Mouse (Mus musculus): ENCODE results near the gene Rmnd5b. TPM values are rescaled to one million over a fixed set of nuclear protein-coding genes. Genes with fewer than 3 reads are reported as not detected.

Gene Rmnd5b
- 77.0 and 86.4 TPM in 2 replicates for polyA plus RNA-seq (2014; fragmentation: Nextera tagmentation; extraction: Ambion mirVana)

DNA sequence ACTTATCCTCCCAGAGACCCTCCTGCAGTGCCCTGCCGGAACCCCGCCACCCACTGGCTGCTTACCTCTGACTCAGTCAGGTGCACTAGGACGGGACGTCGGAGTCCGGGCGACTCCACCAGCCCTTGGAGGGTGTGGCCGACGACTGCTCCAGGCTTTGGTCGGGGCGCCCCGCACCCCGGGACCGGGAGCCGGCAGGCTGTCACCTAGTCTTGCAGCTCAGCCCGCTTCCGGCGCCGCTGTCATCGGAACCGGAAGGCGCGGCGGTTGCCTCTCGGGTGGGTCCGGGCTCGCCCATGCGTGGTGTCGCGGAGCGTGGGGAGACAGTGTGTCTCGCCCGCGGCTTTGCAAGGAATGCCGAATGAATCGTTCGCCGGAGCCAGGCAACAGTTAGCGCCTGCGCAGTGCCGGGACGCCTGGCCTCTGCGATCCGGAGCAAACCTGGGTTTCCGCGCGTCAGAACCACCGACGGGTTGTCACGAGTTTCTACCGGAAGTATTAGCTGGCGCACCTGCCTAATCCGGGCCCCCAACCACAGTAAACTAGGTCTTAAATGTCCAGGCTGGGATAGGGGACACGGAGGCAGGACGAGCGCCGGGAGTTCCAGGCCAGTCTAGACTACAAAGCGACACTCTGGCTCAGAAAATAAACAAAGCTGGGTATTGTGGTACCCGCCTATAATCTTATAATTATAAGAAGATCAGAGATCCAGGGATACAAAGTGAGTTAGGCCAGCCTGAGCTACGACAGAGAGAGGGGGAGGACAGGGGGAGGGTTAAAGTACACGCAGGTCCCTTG lies at the start of gene Rmnd5b:
Rmnd5b (minus strand) TSS at position 372 of the 798 bp plus-strand sequence.
- H3K36me3 ChIP-seq (ENCODE audit: control insufficient read depth, insufficient read depth, low read length) = peaks cover 8% of the 10 kb centered on the region; the same call in 1 of the 2 replicates
- H3K4me3 ChIP-seq (ENCODE audit: low read depth, low read length) = peak within 1 kb of the TSS; percentile 70
- no peaks in the 10 kb centered on the region for H3K27me3 ChIP-seq (replicated peaks; ENCODE audit: control insufficient read depth, insufficient read depth, low read length)
- DNase-seq (ENCODE audit: low spot score) (peak; percentile 94), ATAC-seq (peak; percentile 93)
- H3K9me3 ChIP-seq (replicated peaks; ENCODE audit: control insufficient read depth, low read length) = no peaks in the 10 kb centered on the region
- H3K27ac ChIP-seq (ENCODE audit: low read depth, low read length) = peak within 1 kb of the TSS; percentile 79
- peak within 1 kb of the TSS; percentile 79 for H3K4me2 ChIP-seq (ENCODE audit: low read length)
- peak within 1 kb of the TSS; percentile 80 for H3K9ac ChIP-seq (ENCODE audit: low read length)
- under 1% methylated on average over 61 of the region's 61 CpGs for WGBS
- H3K4me1 ChIP-seq (ENCODE audit: control insufficient read depth, insufficient read depth, low read length) = 0 out of 2 replicates have a peak, but pooled peaks cover 9% of the 10 kb centered on the region

DNA sequence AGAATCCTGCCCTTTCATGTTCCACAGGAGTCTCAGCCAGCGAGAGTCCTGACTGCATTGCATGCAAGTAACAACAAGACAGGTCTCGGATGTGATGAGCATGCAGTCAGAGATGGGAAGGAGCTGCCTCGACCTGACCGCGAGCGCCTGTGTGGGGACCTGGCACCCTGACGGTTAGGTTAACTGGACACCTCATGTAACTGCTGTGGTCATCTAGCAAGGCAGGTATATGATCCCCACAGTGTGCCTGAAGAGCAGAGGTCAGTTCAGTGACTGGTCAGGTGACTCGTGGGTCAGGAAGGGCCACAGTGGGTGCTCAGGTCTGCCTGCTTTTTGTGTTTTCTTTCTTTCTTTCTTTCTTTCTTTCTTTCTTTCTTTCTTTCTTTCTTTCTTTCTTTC lies 46.3 kb upstream of the Rmnd5b start:
- H3K9ac ChIP-seq (ENCODE audit: low read length) = no peak overlapping the region

DNA sequence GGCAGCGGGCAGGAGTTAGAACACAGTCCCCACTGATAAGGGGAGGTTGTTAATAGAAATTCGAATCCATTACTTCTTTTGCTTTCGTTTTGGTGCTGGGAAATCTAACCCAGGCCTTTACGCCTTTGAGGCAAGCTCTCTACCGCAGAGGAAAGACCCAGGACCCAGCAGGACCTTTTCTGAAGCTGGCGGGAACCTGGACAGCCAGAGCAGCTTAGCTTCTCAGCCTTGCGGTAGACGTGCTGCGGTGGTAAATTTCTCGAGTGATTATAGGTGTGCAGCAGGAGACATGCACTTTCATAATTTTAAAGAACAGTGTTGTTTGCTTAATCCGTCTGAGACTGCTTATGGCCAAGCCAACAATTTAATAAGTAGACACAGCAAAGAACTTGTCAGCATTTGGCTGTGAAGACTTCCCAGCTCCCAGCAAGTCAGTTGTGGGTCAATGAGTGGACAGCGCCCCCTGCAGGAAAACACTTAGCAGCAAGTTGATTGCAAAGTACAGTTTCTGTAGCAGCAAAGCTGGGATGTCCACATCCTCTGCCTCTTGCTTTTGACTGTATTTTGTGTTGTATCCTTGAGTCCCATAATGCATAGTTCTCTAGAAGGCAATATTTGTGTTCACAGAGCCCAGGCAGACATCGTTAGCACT lies 45.8 kb upstream of the Rmnd5b start:
- ATAC-seq = 0 out of 2 replicates have a peak, but pooled peaks have one; percentile 32
- 35% methylated on average over 13 of the region's 13 CpGs for WGBS

More for the DNA sequence above, 46.3 kb upstream of the Rmnd5b start:
- H3K4me2 ChIP-seq (ENCODE audit: low read length) = no peak overlapping the region
- no peaks in the 10 kb centered on the region for H3K27me3 ChIP-seq (replicated peaks; ENCODE audit: control insufficient read depth, insufficient read depth, low read length)
- H3K4me1 ChIP-seq (ENCODE audit: control insufficient read depth, insufficient read depth, low read length) = no peaks in the 10 kb centered on the region
- H3K27ac ChIP-seq (ENCODE audit: low read depth, low read length) = no peak overlapping the region
- ATAC-seq = no peak
- H3K36me3 ChIP-seq (ENCODE audit: control insufficient read depth, insufficient read depth, low read length) = peaks cover 8% of the 10 kb centered on the region; the same call in 1 of the 2 replicates
- no peak overlapping the region for H3K4me3 ChIP-seq (ENCODE audit: low read depth, low read length)
- 44% methylated on average over 8 of the region's 8 CpGs for WGBS
- no peak for DNase-seq (ENCODE audit: low spot score)
- H3K9me3 ChIP-seq (replicated peaks; ENCODE audit: control insufficient read depth, low read length) = no peaks in the 10 kb centered on the region

DNA sequence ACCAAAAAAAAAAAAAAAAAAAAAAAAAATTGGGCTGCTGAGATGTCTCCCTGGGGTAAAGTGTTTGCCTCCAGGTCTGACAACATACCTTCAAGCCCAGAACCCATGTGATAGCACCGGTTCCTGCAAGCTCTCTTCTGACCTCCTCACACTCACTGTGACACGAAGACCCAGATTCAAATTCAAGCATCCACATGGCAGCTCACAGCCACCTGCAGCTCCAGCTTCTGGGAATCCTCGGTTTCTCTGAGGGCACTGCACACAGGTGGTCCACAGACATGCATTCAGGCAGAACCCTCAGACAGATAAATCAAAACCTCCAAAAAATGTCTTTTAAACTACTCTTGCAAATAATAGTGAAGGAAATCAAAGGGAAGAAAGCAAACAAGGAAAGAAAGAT lies 43.8 kb upstream of the Rmnd5b start:
- DNase-seq (ENCODE audit: low spot score) (no peak), ATAC-seq (no peak)
- no peak overlapping the region for H3K9ac ChIP-seq (ENCODE audit: low read length)
- H3K4me1 ChIP-seq (ENCODE audit: control insufficient read depth, insufficient read depth, low read length) = no peaks in the 10 kb centered on the region
- no peak overlapping the region for H3K27ac ChIP-seq (ENCODE audit: low read depth, low read length)
- no peaks in the 10 kb centered on the region for H3K9me3 ChIP-seq (replicated peaks; ENCODE audit: control insufficient read depth, low read length)
- no peaks in the 10 kb centered on the region for H3K27me3 ChIP-seq (replicated peaks; ENCODE audit: control insufficient read depth, insufficient read depth, low read length)
- no peaks in the 10 kb centered on the region for H3K36me3 ChIP-seq (ENCODE audit: control insufficient read depth, insufficient read depth, low read length)
- H3K4me2 ChIP-seq (ENCODE audit: low read length) = no peak overlapping the region
- WGBS = 77% methylated on average over 3 of the region's 3 CpGs
- H3K4me3 ChIP-seq (ENCODE audit: low read depth, low read length) = no peak overlapping the region

More for the DNA sequence above, 45.8 kb upstream of the Rmnd5b start:
- DNase-seq (ENCODE audit: low spot score) = peak; percentile 83
- H3K36me3 ChIP-seq (ENCODE audit: control insufficient read depth, insufficient read depth, low read length) = peaks cover 8% of the 10 kb centered on the region; the same call in 1 of the 2 replicates
- 0 out of 2 replicates have a peak overlapping the region, but pooled peaks have one; percentile 8 for H3K4me2 ChIP-seq (ENCODE audit: low read length)
- H3K9ac ChIP-seq (ENCODE audit: low read length) = no peak overlapping the region
- H3K4me3 ChIP-seq (ENCODE audit: low read depth, low read length) = no peak overlapping the region
- no peaks in the 10 kb centered on the region for H3K4me1 ChIP-seq (ENCODE audit: control insufficient read depth, insufficient read depth, low read length)
- no peak overlapping the region for H3K27ac ChIP-seq (ENCODE audit: low read depth, low read length)
- no peaks in the 10 kb centered on the region for H3K9me3 ChIP-seq (replicated peaks; ENCODE audit: control insufficient read depth, low read length)
- no peaks in the 10 kb centered on the region for H3K27me3 ChIP-seq (replicated peaks; ENCODE audit: control insufficient read depth, insufficient read depth, low read length)

DNA sequence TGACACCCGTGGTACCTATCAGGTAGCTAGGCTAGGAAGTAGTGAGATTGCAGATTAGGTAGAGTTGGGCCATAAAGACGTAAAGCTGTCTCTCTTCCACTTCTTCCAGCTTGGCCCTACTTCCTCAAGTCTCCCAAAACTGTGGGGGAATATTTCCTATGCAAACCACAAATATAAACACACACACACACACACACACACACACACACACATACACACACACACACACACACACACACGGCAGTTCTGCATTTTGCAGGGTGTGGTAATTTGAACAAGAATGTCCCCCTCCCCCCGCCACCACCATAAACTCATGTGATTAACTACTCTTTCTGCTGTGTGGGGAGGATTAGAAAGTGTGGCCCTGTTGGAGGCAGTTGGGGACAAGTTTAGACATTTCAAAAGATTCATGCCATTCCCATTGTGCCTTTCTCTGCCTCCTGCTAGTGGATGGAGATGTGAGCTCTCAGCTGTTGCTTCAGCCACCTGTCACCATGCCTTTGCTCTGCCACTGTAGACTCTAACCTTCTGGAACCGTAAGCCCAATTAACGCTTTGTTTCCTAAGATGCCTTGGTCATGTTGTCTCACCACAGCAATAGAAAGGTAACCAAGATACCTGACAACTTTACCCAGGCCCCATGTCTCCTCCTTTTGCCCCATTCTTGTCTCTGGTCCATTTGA lies 42.2 kb upstream of the Rmnd5b start:
- Histone ChIP-seq H3K4me1 (ENCODE audit: control insufficient read depth, insufficient read depth, low read length) (no peaks in the 10 kb centered on the region), H3K9ac (ENCODE audit: low read length) (no peak overlapping the region), H3K27me3 (replicated peaks; ENCODE audit: control insufficient read depth, insufficient read depth, low read length) (no peaks in the 10 kb centered on the region), H3K9me3 (replicated peaks; ENCODE audit: control insufficient read depth, low read length) (no peaks in the 10 kb centered on the region), H3K27ac (ENCODE audit: low read depth, low read length) (no peak overlapping the region), H3K36me3 (ENCODE audit: control insufficient read depth, insufficient read depth, low read length) (no peaks in the 10 kb centered on the region), H3K4me3 (ENCODE audit: low read depth, low read length) (no peak overlapping the region), H3K4me2 (ENCODE audit: low read length) (no peak overlapping the region)
- WGBS = 75% methylated on average over 6 of the region's 6 CpGs
- DNase-seq (ENCODE audit: low spot score) (no peak), ATAC-seq (no peak)

DNA sequence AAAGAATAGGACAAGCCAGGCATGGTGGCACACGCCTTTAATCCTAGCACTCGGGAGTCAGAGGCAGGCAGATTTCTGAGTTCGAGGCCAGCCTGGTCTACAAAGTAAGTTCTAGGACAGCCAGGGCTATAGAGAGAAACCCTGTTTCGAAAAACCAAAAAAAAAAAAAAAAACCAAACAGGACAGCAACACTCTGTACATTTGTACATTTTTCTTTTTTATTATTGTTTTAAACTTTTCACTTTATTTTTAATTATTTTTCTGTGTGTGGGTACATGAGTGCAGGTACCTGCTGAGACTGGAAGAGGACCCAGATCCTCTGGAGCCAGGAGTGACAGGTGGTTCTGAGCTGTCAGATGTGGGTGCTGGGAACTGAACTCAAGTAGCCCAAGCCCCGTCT lies 39.7 kb upstream of the Rmnd5b start:
- Histone ChIP-seq H3K27me3 (replicated peaks; ENCODE audit: control insufficient read depth, insufficient read depth, low read length) (no peaks in the 10 kb centered on the region), H3K9me3 (replicated peaks; ENCODE audit: control insufficient read depth, low read length) (no peaks in the 10 kb centered on the region), H3K4me3 (ENCODE audit: low read depth, low read length) (no peak overlapping the region), H3K9ac (ENCODE audit: low read length) (no peak overlapping the region), H3K4me1 (ENCODE audit: control insufficient read depth, insufficient read depth, low read length) (no peaks in the 10 kb centered on the region), H3K36me3 (ENCODE audit: control insufficient read depth, insufficient read depth, low read length) (no peaks in the 10 kb centered on the region), H3K27ac (ENCODE audit: low read depth, low read length) (no peak overlapping the region), H3K4me2 (ENCODE audit: low read length) (no peak overlapping the region)
- ATAC-seq (no peak), DNase-seq (ENCODE audit: low spot score) (no peak)
- WGBS = 83% methylated on average over 5 of the region's 5 CpGs

DNA sequence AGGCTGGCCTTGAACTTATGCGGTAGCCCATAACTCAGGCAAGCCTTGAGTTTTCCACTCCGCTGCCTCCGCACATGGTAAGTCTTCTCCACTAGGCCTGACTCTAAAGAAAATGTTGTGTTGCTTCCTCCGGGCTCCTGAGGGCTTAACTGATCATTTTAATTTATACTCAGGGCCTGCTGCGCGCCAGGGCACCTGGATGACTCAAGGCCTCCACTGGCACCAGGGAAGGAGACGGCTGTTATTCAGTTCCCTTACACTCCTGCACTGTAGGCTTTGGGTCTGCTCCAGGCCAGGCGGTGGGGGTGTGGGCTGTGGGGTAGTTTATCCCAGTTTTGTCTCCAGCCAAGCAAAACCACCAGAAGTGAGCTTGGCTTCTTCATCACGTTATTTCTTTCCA lies 37.6 kb upstream of the Rmnd5b start:
- Histone ChIP-seq H3K27ac (ENCODE audit: low read depth, low read length) (no peak overlapping the region), H3K9me3 (replicated peaks; ENCODE audit: control insufficient read depth, low read length) (no peaks in the 10 kb centered on the region), H3K9ac (ENCODE audit: low read length) (no peak overlapping the region), H3K36me3 (ENCODE audit: control insufficient read depth, insufficient read depth, low read length) (no peaks in the 10 kb centered on the region), H3K4me1 (ENCODE audit: control insufficient read depth, insufficient read depth, low read length) (no peaks in the 10 kb centered on the region), H3K4me2 (ENCODE audit: low read length) (no peak overlapping the region), H3K4me3 (ENCODE audit: low read depth, low read length) (no peak overlapping the region), H3K27me3 (replicated peaks; ENCODE audit: control insufficient read depth, insufficient read depth, low read length) (no peaks in the 10 kb centered on the region)
- ATAC-seq (no peak), DNase-seq (ENCODE audit: low spot score) (no peak)
- WGBS = 82% methylated on average over 9 of the region's 9 CpGs

DNA sequence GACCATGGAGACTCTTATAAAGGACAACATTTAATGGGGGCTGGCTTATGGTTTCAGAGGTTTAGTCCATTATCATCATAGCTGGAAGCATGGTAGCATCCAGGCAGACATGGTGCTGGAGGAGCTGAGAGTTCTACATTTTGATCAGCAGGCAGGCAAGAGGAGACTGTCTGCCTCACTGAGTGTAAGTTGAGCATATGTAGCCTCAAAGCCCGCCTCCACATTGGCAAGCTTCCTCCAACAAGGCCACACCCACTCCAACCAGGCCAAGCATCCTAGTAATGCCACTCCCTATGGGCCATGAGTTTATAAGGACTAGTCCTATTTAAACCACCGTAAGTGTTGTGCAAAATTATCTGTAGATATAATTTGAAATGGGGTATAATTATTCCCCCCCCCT lies 35.7 kb upstream of the Rmnd5b start:
- H3K9ac ChIP-seq (ENCODE audit: low read length) = no peak overlapping the region
- no peaks in the 10 kb centered on the region for H3K4me1 ChIP-seq (ENCODE audit: control insufficient read depth, insufficient read depth, low read length)
- no peaks in the 10 kb centered on the region for H3K9me3 ChIP-seq (replicated peaks; ENCODE audit: control insufficient read depth, low read length)
- H3K27ac ChIP-seq (ENCODE audit: low read depth, low read length) = no peak overlapping the region
- H3K4me3 ChIP-seq (ENCODE audit: low read depth, low read length) = no peak overlapping the region
- DNase-seq (ENCODE audit: low spot score) (no peak), ATAC-seq (no peak)
- no peak overlapping the region for H3K4me2 ChIP-seq (ENCODE audit: low read length)
- no peaks in the 10 kb centered on the region for H3K36me3 ChIP-seq (ENCODE audit: control insufficient read depth, insufficient read depth, low read length)
- WGBS = 73% methylated on average over 2 of the region's 2 CpGs
- H3K27me3 ChIP-seq (replicated peaks; ENCODE audit: control insufficient read depth, insufficient read depth, low read length) = no peaks in the 10 kb centered on the region

Data from forebrain, embryonic 14.5 days (tissue).